Mouse (Mus musculus): ENCODE results near the gene Gpc6. TPM values are rescaled to one million over a fixed set of nuclear protein-coding genes. Genes with fewer than 3 reads are reported as not detected.

Gene Gpc6
- total and polyA plus RNA-seq, 3 experiments, result not detected

- dilution Hi-C loops (cut with MboI; ENCODE audit: extremely low pct_ligation_motif_present, extremely low pct_unique_long_range_greater_than_20kb, low sequenced_read_pairs) (no loop called here), in situ Hi-C loops (cut with MboI; ENCODE audit: low pct_ligation_motif_present, low pct_unique_long_range_greater_than_20kb, low sequenced_read_pairs) (no loop called here)
- Histone ChIP-seq H3K4me3 (replicated peaks in 1 of 3; ENCODE audit: low read depth in 2 of 3, low read length in 2 of 3, poor library complexity in 1 of 3) (no peak overlapping the region), H3K4me1 (ENCODE audit: control insufficient read depth in 1 of 2, insufficient read depth in 2 of 2) (no peaks in the 10 kb centered on the region), H3K27ac (ENCODE audit: insufficient read depth, low read depth) (no peak overlapping the region), H3K4me2 (ENCODE audit: insufficient read depth, low read depth, poor library complexity, severe bottlenecking) (no peak overlapping the region), H3K36me3 (replicated peaks in 1 of 2; ENCODE audit: control insufficient read depth in 1 of 2, insufficient read depth in 1 of 2, low read length in 1 of 2) (no peaks in the 10 kb centered on the region), H3K9me3 (replicated peaks; ENCODE audit: low read length) (no peaks in the 10 kb centered on the region), H3K79me2 (replicated peaks; ENCODE audit: control insufficient read depth, extremely low read depth, insufficient read depth, poor library complexity, severe bottlenecking) (no peaks in the 10 kb centered on the region), H3K27me3 (replicated peaks) (no peaks in the 10 kb centered on the region), H3K9ac (ENCODE audit: insufficient read depth, low read depth) (no peak overlapping the region)
- TF ChIP-seq CHD1 (IDR thresholded peaks at IDR 0.05; ENCODE audit: low read depth, low read length), result no peak
- no peak for TF ChIP-seq USF1 (IDR thresholded peaks at IDR 0.05; ENCODE audit: low read depth, low read length)
- no peak for TF ChIP-seq TBP (conservative IDR thresholded peaks at IDR 0.05; ENCODE audit: low read depth, low read length)
- TF ChIP-seq ELF1 (IDR thresholded peaks at IDR 0.05; ENCODE audit: low read depth, low read length), result no peak
- TF ChIP-seq POLR2AphosphoS2 (IDR thresholded peaks at IDR 0.05; ENCODE audit: low read depth, low read length), result no peak
- no peak for TF ChIP-seq MXI1 (IDR thresholded peaks at IDR 0.05; ENCODE audit: low read depth, low read length)
- no peak for DNase-seq (ENCODE audit: extremely low read depth)
Observed at GRCm38 (mm10) chr14:117384096-117384770, 459.1 kb downstream of the Gpc6 start.

GRCm38 (mm10) chr14:117385731-117386270 lies 460.7 kb downstream of the Gpc6 start:
- Histone ChIP-seq H3K79me2 (replicated peaks; ENCODE audit: control insufficient read depth, extremely low read depth, insufficient read depth, poor library complexity, severe bottlenecking) (no peaks in the 10 kb centered on the region), H3K36me3 (replicated peaks in 1 of 2; ENCODE audit: control insufficient read depth in 1 of 2, insufficient read depth in 1 of 2, low read length in 1 of 2) (no peaks in the 10 kb centered on the region), H3K27me3 (replicated peaks) (no peaks in the 10 kb centered on the region), H3K4me3 (replicated peaks in 1 of 3; ENCODE audit: low read depth in 2 of 3, low read length in 2 of 3, poor library complexity in 1 of 3) (no peak overlapping the region), H3K4me2 (ENCODE audit: insufficient read depth, low read depth, poor library complexity, severe bottlenecking) (no peak overlapping the region), H3K27ac (ENCODE audit: insufficient read depth, low read depth) (no peak overlapping the region), H3K9me3 (replicated peaks; ENCODE audit: low read length) (no peaks in the 10 kb centered on the region), H3K4me1 (ENCODE audit: control insufficient read depth in 1 of 2, insufficient read depth in 2 of 2) (no peaks in the 10 kb centered on the region), H3K9ac (ENCODE audit: insufficient read depth, low read depth) (no peak overlapping the region)
- in situ Hi-C loops (cut with MboI; ENCODE audit: low pct_ligation_motif_present, low pct_unique_long_range_greater_than_20kb, low sequenced_read_pairs), result no loop called here
- DNase-seq (ENCODE audit: extremely low read depth), result no peak
- dilution Hi-C loops (cut with MboI; ENCODE audit: extremely low pct_ligation_motif_present, extremely low pct_unique_long_range_greater_than_20kb, low sequenced_read_pairs), result no loop called here
- TF ChIP-seq ETS1 (conservative IDR thresholded peaks at IDR 0.05; ENCODE audit: low read depth, low read length), result no peak
- no peak for TF ChIP-seq RCOR1 (conservative IDR thresholded peaks at IDR 0.05; ENCODE audit: low read depth, low read length)
- no peak for TF ChIP-seq USF1 (IDR thresholded peaks at IDR 0.05; ENCODE audit: low read depth, low read length)
- no peak for TF ChIP-seq MYC (IDR thresholded peaks at IDR 0.05; ENCODE audit: low read depth, low read length)
- TF ChIP-seq ZC3H11A (IDR thresholded peaks at IDR 0.05; ENCODE audit: low read depth, low read length), result no peak
- no peak for TF ChIP-seq EP300 (IDR thresholded peaks at IDR 0.05; ENCODE audit: low read length)
- TF ChIP-seq CHD1 (IDR thresholded peaks at IDR 0.05; ENCODE audit: low read depth, low read length), result no peak
- no peak for TF ChIP-seq CHD2 (IDR thresholded peaks at IDR 0.05; ENCODE audit: low read length)
- TF ChIP-seq MAFK (IDR thresholded peaks at IDR 0.05; ENCODE audit: insufficient replicate concordance, low read length), result no peak
- no peak for TF ChIP-seq MAZ (IDR thresholded peaks at IDR 0.05; ENCODE audit: low read depth, low read length)
- no peak for TF ChIP-seq CTCF (conservative IDR thresholded peaks at IDR 0.05 in 1 of 2, IDR thresholded peaks at IDR 0.05 in 1 of 2; ENCODE audit: low read depth in 2 of 2, low read length in 2 of 2)
- no peak for TF ChIP-seq PAX5 (IDR thresholded peaks at IDR 0.05; ENCODE audit: low read length)

Data from CH12.LX (cell line).